Mouse (Mus musculus) right cerebral cortex, postnatal 10 days (tissue): ENCODE measurements around the gene Gm9639.
"Not testable (repeated sequence)": the region's sequence is repeated elsewhere in the genome, so short reads cannot be mapped to it uniquely, and the experiment has no call there.

Source experiments
- DNase-seq, 2 experiments: peaks; one replicate each; pipeline ENCODE4 v3.0.0; 2021; ENCODE audit warnings: low spot score in 2 of 2

Gm9639 gene

DNA sequence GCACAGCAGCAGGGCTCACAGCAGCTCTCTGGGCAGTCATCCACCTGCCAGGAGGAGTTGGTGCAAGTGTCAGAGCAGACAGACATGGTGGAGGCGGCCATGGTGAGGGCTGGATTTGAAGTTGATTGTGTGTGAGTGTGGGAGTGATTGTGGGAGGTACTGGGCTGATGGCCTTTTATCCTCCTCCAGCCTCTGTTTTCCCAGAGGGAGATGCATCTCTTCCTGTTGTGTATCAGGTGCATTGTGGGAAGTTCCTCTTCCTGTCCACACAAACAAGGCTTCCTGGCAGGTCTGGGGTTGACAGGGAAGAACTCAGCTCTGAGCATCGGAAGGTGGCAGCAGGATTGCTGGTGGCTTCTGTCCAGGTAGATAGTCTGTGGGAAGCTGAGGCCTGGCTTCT, at the start of gene Gm9639:
Gene Gm9639, minus strand, starts transcription at position 101 of the 400 bp plus-strand sequence.
- DNase-seq: no peak

DNA sequence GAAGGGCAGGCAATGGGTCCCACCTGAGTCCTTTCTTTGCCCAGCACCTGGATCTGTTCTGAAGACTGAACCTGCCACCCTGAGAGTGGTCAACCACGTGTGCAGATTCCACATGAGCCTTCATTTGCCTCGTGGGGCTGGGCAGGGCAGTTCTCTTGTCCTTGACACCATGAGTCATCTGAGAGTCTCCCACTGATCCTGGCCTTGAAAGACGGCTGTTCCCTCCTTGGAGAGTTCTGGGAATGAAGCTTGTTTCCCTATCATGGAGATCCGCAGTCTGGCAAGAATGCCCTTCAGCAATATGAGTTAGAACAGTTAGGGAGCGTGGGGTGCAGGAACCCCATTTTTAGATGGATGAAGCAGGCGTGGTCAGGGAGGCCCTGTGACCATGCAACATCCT, 44.1 kb upstream of the Gm9639 start:
- DNase-seq: no peak

DNA sequence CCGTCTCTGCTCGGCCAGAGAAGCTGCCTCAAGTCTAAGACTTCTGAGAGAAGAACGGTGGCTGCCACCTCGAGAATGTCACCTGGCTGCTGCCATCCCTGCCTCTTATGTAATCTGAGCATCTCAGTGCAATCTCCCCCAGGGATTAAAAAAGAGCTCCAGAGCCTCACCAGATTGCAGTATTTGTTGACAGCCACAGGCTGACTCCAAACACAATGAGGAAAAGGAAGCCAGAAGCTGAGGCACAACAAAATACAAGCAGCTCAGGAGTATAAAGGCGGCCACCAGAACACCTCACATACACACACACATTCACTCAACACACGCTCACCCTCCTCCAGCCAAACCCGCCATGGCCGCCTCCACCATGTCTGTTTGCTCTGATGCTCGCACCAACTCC, 40.8 kb upstream of the Gm9639 start, which contains the start of gene Krtap10-10:
Gene Krtap10-10, plus strand, starts transcription at position 301 of the 400 bp plus-strand sequence.
- DNase-seq: no peak

DNA sequence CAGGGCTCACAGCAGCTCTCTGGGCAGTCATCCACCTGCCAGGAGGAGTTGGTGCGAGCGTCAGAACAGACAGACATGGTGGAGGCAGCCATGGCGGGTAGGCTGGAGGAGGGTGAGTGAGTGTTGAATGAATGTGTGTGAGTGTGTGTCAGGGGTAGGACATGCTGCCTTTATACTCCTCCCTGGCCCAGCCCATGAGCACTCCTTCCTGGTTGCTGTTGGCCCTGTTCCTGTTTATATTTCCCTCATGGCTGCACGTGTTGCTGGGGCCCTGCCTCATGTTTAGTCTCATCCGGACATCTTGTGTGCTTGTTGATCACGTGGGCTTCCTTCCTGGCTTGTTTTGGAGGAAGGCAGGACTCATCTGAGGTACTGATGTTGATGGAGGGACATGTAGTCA, 32.1 kb upstream of the Gm9639 start, which contains the start of gene Krtap10-4:
Gene Krtap10-4, minus strand, starts transcription at position 145 of the 400 bp plus-strand sequence.
- no peak for DNase-seq

DNA sequence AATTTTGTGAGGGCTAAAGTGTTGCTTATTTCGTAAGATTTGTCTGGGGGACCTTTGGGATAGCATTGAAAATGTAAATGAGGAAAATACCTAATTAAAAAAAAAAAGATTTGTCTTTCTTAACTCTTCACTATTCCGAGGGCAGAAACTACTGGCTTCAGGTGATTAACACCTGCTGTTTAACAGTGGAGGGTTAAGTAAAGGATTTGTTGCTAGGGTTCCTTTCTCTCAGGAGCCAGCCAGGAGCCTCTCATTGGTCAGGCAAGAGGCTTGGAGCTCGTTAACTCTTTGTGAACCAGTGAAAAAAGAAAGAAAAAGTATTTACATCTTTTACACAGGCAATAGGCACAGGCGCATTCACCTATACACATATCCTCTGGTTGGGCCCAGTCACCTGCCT, 24.3 kb upstream of the Gm9639 start:
- no peak for DNase-seq

DNA sequence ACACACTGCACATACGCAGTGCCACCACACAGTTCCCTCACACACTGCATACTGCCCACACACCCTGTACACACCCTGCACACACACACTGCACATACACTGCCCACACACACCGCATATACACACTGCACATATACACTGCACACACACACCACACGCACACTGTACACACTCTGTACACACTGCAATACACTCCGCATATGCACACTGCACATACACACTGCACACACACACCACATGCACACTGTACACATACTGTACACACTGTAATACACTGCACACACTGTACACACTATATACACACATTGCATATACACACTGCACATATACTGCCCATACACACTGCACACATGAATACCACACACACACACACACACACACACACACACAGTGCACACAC, 23.6 kb upstream of the Gm9639 start:
- no peak for DNase-seq

DNA sequence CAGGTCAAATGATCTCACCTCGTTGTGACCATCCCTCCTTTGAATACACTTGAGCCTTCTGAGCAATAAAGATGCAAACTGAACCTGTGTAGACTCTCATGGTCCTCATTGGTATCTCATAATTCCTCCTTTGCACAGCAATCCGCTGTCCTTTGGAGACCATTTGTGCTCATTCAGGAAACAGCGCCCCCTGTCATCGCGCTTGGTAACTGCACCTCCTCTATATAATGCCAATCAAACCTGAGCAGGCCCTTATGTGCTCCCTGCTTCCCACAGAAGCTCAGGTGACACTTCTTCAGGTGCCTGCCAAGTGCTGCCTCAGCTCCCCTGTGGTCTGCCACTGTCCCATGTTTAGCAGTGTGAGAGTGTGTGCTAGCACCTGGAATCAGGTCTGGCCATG, 20.6 kb upstream of the Gm9639 start:
- DNase-seq: peak in 1 of 2 experiments; percentile 38

DNA sequence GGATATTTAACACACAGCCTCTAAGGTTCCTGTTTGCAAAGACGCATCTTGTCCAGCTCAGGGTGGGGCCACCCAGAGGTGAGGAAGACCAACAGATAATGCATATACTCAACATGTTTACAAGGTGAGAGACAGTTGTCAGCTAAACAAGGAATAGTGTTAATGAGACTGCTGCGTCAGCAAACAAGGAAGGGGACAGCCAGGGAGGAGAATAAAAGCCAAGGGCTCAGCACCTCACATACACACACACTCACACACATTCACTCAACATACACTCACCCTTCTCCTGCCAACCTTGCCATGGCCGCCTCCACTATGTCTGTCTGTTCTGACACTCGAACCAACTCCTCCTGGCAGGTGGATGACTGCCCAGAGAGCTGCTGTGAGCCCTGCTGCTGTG, 19.5 kb upstream of the Gm9639 start, which contains the start of gene Gm2696:
Gene Gm2696, plus strand, starts transcription at position 301 of the 400 bp plus-strand sequence.
- no peak for DNase-seq

DNA sequence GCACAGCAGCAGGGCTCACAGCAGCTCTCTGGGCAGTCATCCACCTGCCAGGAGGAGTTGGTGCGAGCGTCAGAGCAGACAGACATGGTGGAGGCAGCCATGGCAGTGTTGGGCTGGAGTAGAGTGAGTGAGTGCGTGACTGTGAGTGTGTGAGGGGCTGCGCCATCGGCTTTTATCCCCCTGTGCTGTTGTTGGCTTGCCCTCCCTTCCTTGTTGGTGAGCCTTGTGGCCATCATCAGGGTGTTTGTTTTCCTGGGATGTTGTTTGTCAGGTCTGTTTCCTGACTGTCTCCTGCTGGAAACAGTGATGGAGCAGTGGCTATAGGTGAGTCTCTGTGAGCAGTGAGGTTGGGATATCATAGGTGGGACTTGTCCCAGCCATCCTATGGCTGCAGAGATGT, 16.9 kb upstream of the Gm9639 start, which contains the start of gene Gm9507:
Gene Gm9507, minus strand, starts transcription at position 101 of the 400 bp plus-strand sequence.
- no peak for DNase-seq

DNA sequence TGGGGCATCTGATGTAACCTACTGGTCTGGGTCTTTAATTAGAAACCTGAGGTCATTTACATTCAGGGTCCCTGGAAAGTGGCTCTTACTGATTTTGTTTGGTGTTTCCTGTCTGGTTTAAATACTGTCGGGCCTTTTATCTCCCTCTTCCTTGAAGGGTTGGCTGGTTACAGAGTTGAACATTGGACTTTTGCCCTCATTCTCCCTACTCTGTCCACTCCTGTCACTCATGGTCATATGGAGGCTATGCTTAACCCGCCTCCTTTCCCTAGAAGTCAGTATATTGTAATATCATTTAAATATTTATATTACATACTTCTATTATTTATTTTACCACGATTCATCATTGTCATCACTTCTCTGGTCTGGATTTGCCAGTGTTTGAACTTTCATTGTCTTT, 9.2 kb upstream of the Gm9639 start:
- DNase-seq: no peak

DNA sequence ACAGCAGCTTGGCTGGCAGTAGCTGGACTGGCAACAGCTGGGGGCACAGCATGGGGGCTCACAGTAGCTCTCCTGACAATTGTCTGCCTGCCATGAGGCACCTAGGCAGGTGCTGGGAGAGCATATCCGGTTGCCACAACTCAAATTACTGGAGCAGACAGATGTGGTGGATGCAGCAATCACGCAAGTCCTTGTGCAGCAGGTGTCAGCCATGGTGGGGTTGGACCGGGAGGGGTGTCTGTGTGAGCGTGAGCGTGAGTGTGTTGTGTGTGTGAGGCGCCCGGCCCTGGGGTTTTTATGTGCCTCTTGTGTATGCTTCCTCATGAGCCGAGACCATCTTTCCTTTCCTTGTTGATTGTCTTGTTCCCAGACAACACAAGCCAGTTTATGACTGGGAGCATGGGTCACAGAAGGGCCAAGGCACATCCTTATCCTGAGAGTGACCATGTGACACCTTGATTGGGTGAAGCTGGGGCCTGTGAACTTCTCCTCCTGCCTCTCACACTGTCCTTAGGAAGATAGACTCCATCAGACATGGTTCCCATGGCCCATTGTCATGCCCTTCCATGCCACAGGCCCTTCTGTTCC, 4.1 kb upstream of the Gm9639 start, which contains the start of gene Gm19668:
Gene Gm19668, minus strand, starts transcription at position 213 of the 588 bp plus-strand sequence.
- DNase-seq: no peak

DNA sequence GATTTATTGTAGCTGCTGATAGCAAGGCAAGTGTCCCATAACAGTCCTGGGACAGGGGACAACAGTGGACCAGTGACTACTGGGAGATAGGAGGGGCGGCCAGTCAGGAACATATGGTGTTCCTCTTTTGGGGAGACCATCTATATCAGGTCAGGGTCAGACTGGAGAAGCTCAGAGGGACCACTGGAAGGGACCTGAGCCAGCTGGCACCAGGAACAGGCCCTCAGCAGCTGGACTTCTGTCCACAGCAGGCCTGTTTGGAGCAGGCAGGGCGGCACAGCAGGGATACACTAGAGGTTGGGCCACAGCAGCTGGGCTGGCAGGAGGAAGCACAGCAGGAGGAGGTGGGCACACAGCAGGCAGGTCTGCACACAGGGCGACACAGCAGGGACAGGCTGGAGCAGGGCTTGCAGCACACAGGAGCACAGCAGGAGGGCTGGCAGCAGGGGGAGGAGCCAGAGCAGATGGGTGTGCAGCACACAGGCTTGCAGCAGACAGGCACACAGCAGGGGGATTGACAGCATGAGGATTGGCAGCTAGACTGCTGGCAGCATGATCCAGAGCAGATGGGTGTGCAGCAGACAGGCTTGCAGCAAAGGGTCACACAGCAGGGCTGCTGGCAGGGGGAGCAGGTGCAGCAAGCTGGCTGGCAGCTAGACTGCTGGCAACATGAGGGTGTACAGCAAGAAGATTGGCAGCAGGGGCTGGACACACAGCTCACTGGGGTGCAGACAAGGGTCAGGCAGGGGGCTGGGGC, 3.5 kb upstream of the Gm9639 start:
- not testable (repeated sequence) for DNase-seq

DNA sequence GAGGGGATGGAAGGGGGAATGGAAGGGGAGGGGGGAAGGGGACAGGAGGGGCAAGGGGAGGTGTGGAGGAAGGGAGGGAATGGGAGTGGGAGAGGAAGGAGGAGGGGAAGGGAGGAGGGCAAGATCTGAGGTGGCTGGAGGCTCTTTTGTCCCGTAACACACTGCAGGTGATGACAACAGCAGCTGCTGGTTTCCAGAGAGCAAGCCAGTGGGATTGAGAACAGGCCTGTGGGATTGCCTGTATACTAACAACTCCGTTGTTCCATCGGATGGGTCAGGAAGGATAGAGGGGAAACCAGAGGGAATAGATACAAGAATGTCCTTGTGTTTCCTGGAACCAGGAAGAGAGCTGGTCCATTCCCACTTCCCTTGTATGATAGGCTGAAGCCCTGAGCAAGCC, 2.8 kb upstream of the Gm9639 start:
- DNase-seq: no peak

DNA sequence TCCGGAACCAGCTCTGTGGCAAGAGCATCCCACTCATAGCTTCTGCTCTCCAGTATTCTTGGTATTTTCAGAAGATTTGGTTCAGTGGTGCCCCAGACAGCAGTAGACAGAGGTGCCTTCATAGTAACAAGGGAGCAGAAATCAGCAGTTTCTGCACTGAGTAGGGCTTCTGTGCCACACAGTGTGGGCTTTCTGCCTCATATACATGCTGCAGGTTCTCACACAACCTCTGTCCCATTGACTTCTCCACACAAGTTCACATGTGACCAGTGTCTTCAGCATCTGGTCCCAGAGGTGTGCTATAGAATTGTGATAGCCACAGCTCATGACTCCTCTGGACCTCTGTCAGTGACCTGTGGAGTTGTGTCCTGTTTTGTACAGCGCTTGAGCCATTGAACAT, 6.3 kb downstream of the Gm9639 start:
- no peak for DNase-seq

DNA sequence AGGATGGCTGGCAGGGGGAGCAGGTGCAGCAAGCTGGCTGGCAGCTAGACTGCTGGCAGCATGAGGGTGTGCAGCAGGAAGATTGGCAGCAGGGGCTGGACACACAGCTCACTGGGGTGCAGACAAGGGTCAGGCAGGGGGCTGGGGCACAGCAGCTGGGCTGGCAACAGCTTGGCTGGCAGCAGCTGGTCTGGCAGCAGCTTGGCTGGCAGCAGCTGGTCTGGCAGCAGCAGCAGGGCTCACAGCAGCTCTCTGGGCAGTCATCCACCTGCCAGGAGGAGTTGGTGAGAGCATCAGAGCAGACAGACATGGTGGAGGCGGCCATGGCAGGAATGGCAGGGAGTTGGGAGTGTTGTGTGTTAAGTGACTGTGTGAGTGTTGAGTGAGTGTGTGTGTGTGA, 7.0 kb downstream of the Gm9639 start, which contains the start of gene Gm7137:
Gene Gm7137, minus strand, starts transcription at position 325 of the 400 bp plus-strand sequence.
- not testable (repeated sequence) for DNase-seq

DNA sequence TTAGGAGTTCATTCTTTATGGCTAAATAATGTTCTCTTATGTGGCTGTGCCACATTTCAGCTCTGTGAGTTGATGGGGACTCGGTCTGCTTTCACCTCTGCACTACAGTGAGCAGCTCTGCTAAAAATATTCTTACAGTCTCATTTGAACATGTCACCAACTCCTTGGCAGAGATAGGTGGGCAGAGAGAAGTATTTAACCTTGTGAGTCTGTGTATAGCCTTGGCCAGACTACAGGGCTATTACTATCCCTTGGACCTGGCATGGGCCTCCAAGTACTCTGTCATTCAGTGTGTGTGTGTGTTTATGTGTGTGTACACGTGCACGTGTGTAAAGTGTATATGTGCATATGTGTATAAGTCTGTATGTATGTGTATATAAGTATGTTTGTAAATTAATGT, 11.5 kb downstream of the Gm9639 start:
- DNase-seq: not testable (repeated sequence)

DNA sequence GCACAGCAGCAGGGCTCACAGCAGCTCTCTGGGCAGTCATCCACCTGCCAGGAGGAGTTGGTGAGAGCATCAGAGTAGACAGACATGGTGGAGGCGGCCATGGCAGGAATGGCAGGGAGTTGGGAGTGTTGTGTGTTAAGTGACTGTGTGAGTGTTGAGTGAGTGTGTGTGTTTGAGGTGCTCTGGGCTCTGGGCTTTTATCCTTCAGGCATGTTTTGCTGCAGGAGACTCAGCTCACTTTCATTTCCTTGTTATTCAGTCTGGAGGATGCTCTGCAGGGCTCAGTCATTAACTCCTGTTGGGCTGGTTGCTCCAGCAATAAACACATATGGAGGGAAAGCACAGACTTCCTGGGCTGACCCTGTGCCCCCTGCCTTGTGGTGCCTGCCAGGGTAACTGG, 12.4 kb downstream of the Gm9639 start, which contains the start of gene Gm3250:
Gene Gm3250, minus strand, starts transcription at position 101 of the 400 bp plus-strand sequence.
- not testable (repeated sequence) for DNase-seq

DNA sequence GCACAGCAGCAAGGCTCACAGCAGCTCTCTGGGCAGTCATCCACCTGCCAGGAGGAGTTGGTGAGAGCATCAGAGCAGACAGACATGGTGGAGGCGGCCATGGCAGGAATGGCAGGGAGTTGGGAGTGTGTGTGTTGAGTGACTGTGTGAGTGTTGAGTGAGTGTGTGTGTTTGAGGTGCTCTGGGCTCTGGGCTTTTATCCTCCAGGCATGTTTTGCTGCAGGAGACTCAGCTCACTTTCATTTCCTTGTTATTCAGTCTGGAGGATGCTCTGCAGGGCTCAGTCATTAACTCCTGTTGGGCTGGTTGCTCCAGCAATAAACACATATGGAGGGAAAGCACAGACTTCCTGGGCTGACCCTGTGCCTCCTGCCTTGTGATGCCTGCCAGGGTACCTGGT, 18.0 kb downstream of the Gm9639 start, which contains the start of gene Gm7138:
Gene Gm7138, minus strand, starts transcription at position 101 of the 400 bp plus-strand sequence.
- not testable (repeated sequence) for DNase-seq

DNA sequence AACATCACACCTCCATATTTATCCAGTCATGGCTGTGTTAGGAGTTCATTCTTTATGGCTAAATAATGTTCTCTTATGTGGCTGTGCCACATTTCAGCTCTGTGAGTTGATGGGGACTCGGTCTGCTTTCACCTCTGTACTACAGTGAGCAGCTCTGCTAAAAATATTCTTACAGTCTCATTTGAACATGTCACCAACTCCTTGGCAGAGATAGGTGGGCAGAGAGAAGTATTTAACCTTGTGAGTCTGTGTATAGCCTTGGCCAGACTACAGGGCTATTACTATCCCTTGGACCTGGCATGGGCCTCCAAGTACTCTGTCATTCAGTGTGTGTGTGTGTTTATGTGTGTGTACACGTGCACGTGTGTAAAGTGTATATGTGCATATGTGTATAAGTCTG, 22.7 kb downstream of the Gm9639 start:
- not testable (repeated sequence) for DNase-seq

DNA sequence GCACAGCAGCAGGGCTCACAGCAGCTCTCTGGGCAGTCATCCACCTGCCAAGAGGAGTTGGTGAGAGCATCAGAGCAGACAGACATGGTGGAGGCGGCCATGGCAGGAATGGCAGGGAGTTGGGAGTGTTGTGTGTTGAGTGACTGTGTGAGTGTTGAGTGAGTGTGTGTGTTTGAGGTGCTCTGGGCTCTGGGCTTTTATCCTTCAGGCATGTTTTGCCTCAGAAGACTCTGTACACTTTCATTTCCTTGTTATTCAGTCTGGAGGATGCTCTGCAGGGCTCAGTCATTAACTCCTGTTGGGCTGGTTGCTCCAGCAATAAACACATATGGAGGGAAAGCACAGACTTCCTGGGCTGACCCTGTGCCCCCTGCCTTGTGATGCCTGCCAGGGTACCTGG, 23.7 kb downstream of the Gm9639 start, which contains the start of gene Gm3238:
Gene Gm3238, minus strand, starts transcription at position 101 of the 400 bp plus-strand sequence.
- not testable (repeated sequence) for DNase-seq

DNA sequence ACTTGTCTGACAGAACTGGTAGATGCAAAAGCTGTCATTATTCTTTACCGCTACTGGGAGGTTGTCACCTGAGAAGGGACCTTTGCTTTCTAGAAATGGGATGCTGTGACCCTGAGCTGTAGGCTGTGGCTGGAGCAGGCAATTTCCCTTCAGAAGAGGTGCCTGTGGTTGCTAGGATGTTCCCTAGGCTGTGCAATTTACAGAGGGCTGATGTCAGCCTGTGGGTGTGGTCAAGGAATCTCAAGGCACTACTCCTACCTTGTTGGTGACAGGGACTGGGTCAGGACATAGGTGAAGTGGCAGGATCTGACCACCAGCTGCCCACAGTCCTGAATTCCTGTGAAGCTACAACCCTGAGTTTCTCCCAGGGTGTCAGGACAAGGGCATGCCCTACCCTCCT, 25.1 kb downstream of the Gm9639 start:
- no peak for DNase-seq

DNA sequence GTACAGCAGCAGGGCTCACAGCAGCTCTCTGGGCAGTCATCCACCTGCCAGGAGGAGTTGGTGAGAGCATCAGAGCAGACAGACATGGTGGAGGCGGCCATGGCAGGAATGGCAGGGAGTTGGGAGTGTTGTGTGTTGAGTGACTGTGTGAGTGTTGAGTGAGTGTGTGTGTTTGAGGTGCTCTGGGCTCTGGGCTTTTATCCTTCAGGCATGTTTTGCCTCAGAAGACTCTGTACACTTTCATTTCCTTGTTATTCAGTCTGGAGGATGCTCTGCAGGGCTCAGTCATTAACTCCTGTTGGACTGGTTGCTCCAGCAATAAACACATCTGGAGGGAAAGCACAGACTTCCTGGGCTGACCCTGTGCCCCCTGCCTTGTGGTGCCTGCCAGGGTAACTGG, 35.3 kb downstream of the Gm9639 start, which contains the start of gene Gm3233:
Gene Gm3233, minus strand, starts transcription at position 101 of the 400 bp plus-strand sequence.
- not testable (repeated sequence) for DNase-seq
